Mouse (Mus musculus): ENCODE results near the gene Glis1. TPM values are rescaled to one million over a fixed set of nuclear protein-coding genes. Genes with fewer than 3 reads are reported as not detected.

The Glis1 gene
- polyA plus RNA-seq, 1 experiment = 2.8 TPM

- H3K27me3 ChIP-seq (ENCODE audit: control insufficient read depth, insufficient read depth, low read length) = no peaks in the 10 kb centered on the region
- H3K36me3 ChIP-seq (ENCODE audit: control insufficient read depth, insufficient read depth, low read length) = no peaks in the 10 kb centered on the region
- TF ChIP-seq CTCF (IDR thresholded peaks at IDR 0.05; ENCODE audit: control insufficient read depth, insufficient read depth, insufficient replicate concordance, low read depth, low read length) = no peak
- no peaks in the 10 kb centered on the region for H3K4me1 ChIP-seq (ENCODE audit: control insufficient read depth, insufficient read depth, low read length)
- no peak overlapping the region for H3K27ac ChIP-seq (ENCODE audit: control insufficient read depth, insufficient read depth, low read depth, low read length)
- no peak overlapping the region for H3K4me3 ChIP-seq (ENCODE audit: control insufficient read depth, low read depth, low read length)
Observed at GRCm38 (mm10) chr4:107538561-107538960, 104.2 kb downstream of the Glis1 start.

GRCm38 (mm10) chr4:107539021-107539420, 104.6 kb downstream of the Glis1 start:
- Histone ChIP-seq H3K4me3 (ENCODE audit: control insufficient read depth, low read depth, low read length) (no peak overlapping the region), H3K27ac (ENCODE audit: control insufficient read depth, insufficient read depth, low read depth, low read length) (no peak overlapping the region), H3K4me1 (ENCODE audit: control insufficient read depth, insufficient read depth, low read length) (no peaks in the 10 kb centered on the region), H3K36me3 (ENCODE audit: control insufficient read depth, insufficient read depth, low read length) (no peaks in the 10 kb centered on the region), H3K27me3 (ENCODE audit: control insufficient read depth, insufficient read depth, low read length) (no peaks in the 10 kb centered on the region)
- no peak for TF ChIP-seq POLR2A (IDR thresholded peaks at IDR 0.05; ENCODE audit: control insufficient read depth, low read depth, low read length)
- TF ChIP-seq CTCF (IDR thresholded peaks at IDR 0.05; ENCODE audit: control insufficient read depth, insufficient read depth, insufficient replicate concordance, low read depth, low read length) = no peak

- no peak overlapping the region for H3K27ac ChIP-seq (ENCODE audit: control insufficient read depth, insufficient read depth, low read depth, low read length)
- no peak for TF ChIP-seq CTCF (IDR thresholded peaks at IDR 0.05; ENCODE audit: control insufficient read depth, insufficient read depth, insufficient replicate concordance, low read depth, low read length)
- no peak for TF ChIP-seq POLR2A (IDR thresholded peaks at IDR 0.05; ENCODE audit: control insufficient read depth, low read depth, low read length)
- no peaks in the 10 kb centered on the region for H3K27me3 ChIP-seq (ENCODE audit: control insufficient read depth, insufficient read depth, low read length)
- no peaks in the 10 kb centered on the region for H3K36me3 ChIP-seq (ENCODE audit: control insufficient read depth, insufficient read depth, low read length)
- no peak overlapping the region for H3K4me3 ChIP-seq (ENCODE audit: control insufficient read depth, low read depth, low read length)
- no peaks in the 10 kb centered on the region for H3K4me1 ChIP-seq (ENCODE audit: control insufficient read depth, insufficient read depth, low read length)
Observed at GRCm38 (mm10) chr4:107541821-107542220, 107.4 kb downstream of the Glis1 start.

- no peaks in the 10 kb centered on the region for H3K4me1 ChIP-seq (ENCODE audit: control insufficient read depth, insufficient read depth, low read length)
- no peak overlapping the region for H3K4me3 ChIP-seq (ENCODE audit: control insufficient read depth, low read depth, low read length)
- no peak for TF ChIP-seq POLR2A (IDR thresholded peaks at IDR 0.05; ENCODE audit: control insufficient read depth, low read depth, low read length)
- no peaks in the 10 kb centered on the region for H3K27me3 ChIP-seq (ENCODE audit: control insufficient read depth, insufficient read depth, low read length)
- no peaks in the 10 kb centered on the region for H3K36me3 ChIP-seq (ENCODE audit: control insufficient read depth, insufficient read depth, low read length)
- no peak overlapping the region for H3K27ac ChIP-seq (ENCODE audit: control insufficient read depth, insufficient read depth, low read depth, low read length)
Observed at GRCm38 (mm10) chr4:107544843-107545242, 110.5 kb downstream of the Glis1 start.

- H3K4me3 ChIP-seq (ENCODE audit: control insufficient read depth, low read depth, low read length) = no peak overlapping the region
- no peaks in the 10 kb centered on the region for H3K27me3 ChIP-seq (ENCODE audit: control insufficient read depth, insufficient read depth, low read length)
- H3K27ac ChIP-seq (ENCODE audit: control insufficient read depth, insufficient read depth, low read depth, low read length) = no peak overlapping the region
- H3K4me1 ChIP-seq (ENCODE audit: control insufficient read depth, insufficient read depth, low read length) = no peaks in the 10 kb centered on the region
- H3K36me3 ChIP-seq (ENCODE audit: control insufficient read depth, insufficient read depth, low read length) = no peaks in the 10 kb centered on the region
- no peak for TF ChIP-seq POLR2A (IDR thresholded peaks at IDR 0.05; ENCODE audit: control insufficient read depth, low read depth, low read length)
- TF ChIP-seq CTCF (IDR thresholded peaks at IDR 0.05; ENCODE audit: control insufficient read depth, insufficient read depth, insufficient replicate concordance, low read depth, low read length) = no peak
Observed at GRCm38 (mm10) chr4:107545726-107546125, 111.3 kb downstream of the Glis1 start.

- H3K36me3 ChIP-seq (ENCODE audit: control insufficient read depth, insufficient read depth, low read length) = no peaks in the 10 kb centered on the region
- no peak overlapping the region for H3K27ac ChIP-seq (ENCODE audit: control insufficient read depth, insufficient read depth, low read depth, low read length)
- H3K27me3 ChIP-seq (ENCODE audit: control insufficient read depth, insufficient read depth, low read length) = no peaks in the 10 kb centered on the region
- no peak overlapping the region for H3K4me3 ChIP-seq (ENCODE audit: control insufficient read depth, low read depth, low read length)
- no peaks in the 10 kb centered on the region for H3K4me1 ChIP-seq (ENCODE audit: control insufficient read depth, insufficient read depth, low read length)
- TF ChIP-seq POLR2A (IDR thresholded peaks at IDR 0.05; ENCODE audit: control insufficient read depth, low read depth, low read length) = no peak
- TF ChIP-seq CTCF (IDR thresholded peaks at IDR 0.05; ENCODE audit: control insufficient read depth, insufficient read depth, insufficient replicate concordance, low read depth, low read length) = no peak
Observed at GRCm38 (mm10) chr4:107546525-107546924, 112.1 kb downstream of the Glis1 start.

- TF ChIP-seq CTCF (IDR thresholded peaks at IDR 0.05; ENCODE audit: control insufficient read depth, insufficient read depth, insufficient replicate concordance, low read depth, low read length) (no peak), POLR2A (IDR thresholded peaks at IDR 0.05; ENCODE audit: control insufficient read depth, low read depth, low read length) (no peak)
- Histone ChIP-seq H3K27ac (ENCODE audit: control insufficient read depth, insufficient read depth, low read depth, low read length) (no peak overlapping the region), H3K36me3 (ENCODE audit: control insufficient read depth, insufficient read depth, low read length) (no peaks in the 10 kb centered on the region), H3K27me3 (ENCODE audit: control insufficient read depth, insufficient read depth, low read length) (no peaks in the 10 kb centered on the region), H3K4me1 (ENCODE audit: control insufficient read depth, insufficient read depth, low read length) (no peaks in the 10 kb centered on the region), H3K4me3 (ENCODE audit: control insufficient read depth, low read depth, low read length) (no peak overlapping the region)
Observed at GRCm38 (mm10) chr4:107550096-107550495, 115.7 kb downstream of the Glis1 start.

GRCm38 (mm10) chr4:107550546-107550945, 116.2 kb downstream of the Glis1 start:
- H3K4me3 ChIP-seq (ENCODE audit: control insufficient read depth, low read depth, low read length) = no peak overlapping the region
- no peak overlapping the region for H3K27ac ChIP-seq (ENCODE audit: control insufficient read depth, insufficient read depth, low read depth, low read length)
- H3K27me3 ChIP-seq (ENCODE audit: control insufficient read depth, insufficient read depth, low read length) = no peaks in the 10 kb centered on the region
- H3K36me3 ChIP-seq (ENCODE audit: control insufficient read depth, insufficient read depth, low read length) = no peaks in the 10 kb centered on the region
- H3K4me1 ChIP-seq (ENCODE audit: control insufficient read depth, insufficient read depth, low read length) = no peaks in the 10 kb centered on the region
- TF ChIP-seq POLR2A (IDR thresholded peaks at IDR 0.05; ENCODE audit: control insufficient read depth, low read depth, low read length) (no peak), CTCF (IDR thresholded peaks at IDR 0.05; ENCODE audit: control insufficient read depth, insufficient read depth, insufficient replicate concordance, low read depth, low read length) (no peak)

Measured in testis, adult 2 months (tissue).